Mouse (Mus musculus) limb, embryonic 10.5 days (tissue): ENCODE results near the gene Tsr1. TPM values are rescaled to one million over a fixed set of nuclear protein-coding genes. Genes with fewer than 3 reads are reported as not detected.
A peak's percentile ranks its signal among the peaks of the same experiment; 100 is the strongest.

ENCODE experiments used
- DNase-seq: peaks from one replicate; pipeline ENCODE4 v3.0.0-alpha.2; 2017; ENCODE audit warnings: low spot score
- H3K27ac ChIP-seq: fragments of 300-500 bp; sonication (generic); 2 replicates; pipeline ENCODE4 v1.5.1; 2016; ENCODE audit warnings: mild to moderate bottlenecking
- H3K27me3 ChIP-seq: fragments of 300-500 bp; sonication (generic); 2 replicates; pipeline ENCODE4 v1.6.1; 2016; ENCODE audit warnings: low read depth, mild to moderate bottlenecking; ENCODE audit not compliant: poor library complexity, severe bottlenecking
- H3K36me3 ChIP-seq: fragments of 300-500 bp; sonication (generic); 2 replicates; pipeline ENCODE4 v1.6.1; 2016; ENCODE audit warnings: mild to moderate bottlenecking, moderate library complexity
- H3K4me1 ChIP-seq: fragments of 300-500 bp; sonication (generic); 2 replicates; pipeline ENCODE4 v1.6.1; 2016
- H3K4me3 ChIP-seq: fragments of 300-500 bp; sonication (generic); 2 replicates; pipeline ENCODE4 v1.5.1; 2016; ENCODE audit warnings: mild to moderate bottlenecking, moderate library complexity
- H3K9me3 ChIP-seq: fragments of 300-500 bp; sonication (generic); replicated peaks from 2 replicates; pipeline ENCODE4 v1.6.1; 2016; ENCODE audit warnings: mild to moderate bottlenecking
- WGBS: fragments of 180-500 bp; shearing (Covaris S2); methylation state at CpG from one replicate; pipeline ENCODE4 v1.1.7; 2016; 5-methylcytosine and 5-hydroxymethylcytosine counted together
- polyA plus RNA-seq: library from polyadenylated mRNA; unstranded; fragments of >200 nt; fragmentation: Nextera tagmentation; extraction: Ambion mirVana; gene quantifications from 2 replicates; pipeline ENCODE4 v1.2.1, GENCODE M21; 2016

Tsr1 gene
- polyA plus RNA-seq, 1 experiment from 2014 or later = 55.3 TPM

GRCm38 (mm10) chr11:74870991-74871622 lies 26.8 kb upstream of the Tsr1 start:
- Histone ChIP-seq H3K27me3 (no peaks in the 10 kb centered on the region), H3K9me3 (no peaks in the 10 kb centered on the region), H3K4me1 (peaks cover 12% of the 10 kb centered on the region), H3K4me3 (no peak overlapping the region), H3K36me3 (no peaks in the 10 kb centered on the region), H3K27ac (no peak overlapping the region)
- no peak for DNase-seq
- 44% methylated on average over 12 of the region's 12 CpGs for WGBS

- Histone ChIP-seq H3K36me3 (no peaks in the 10 kb centered on the region), H3K4me3 (no peak overlapping the region), H3K27me3 (no peaks in the 10 kb centered on the region), H3K9me3 (no peaks in the 10 kb centered on the region), H3K4me1 (peaks cover 26% of the 10 kb centered on the region), H3K27ac (0 out of 2 replicates have a peak overlapping the region, but pooled peaks have one; percentile 9)
- WGBS = 57% methylated on average over 3 of the region's 3 CpGs
- no peak for DNase-seq
Measured at GRCm38 (mm10) chr11:74874630-74875029, 23.2 kb upstream of the Tsr1 start.

- peaks cover 20% of the 10 kb centered on the region for H3K4me1 ChIP-seq
- no peaks in the 10 kb centered on the region for H3K36me3 ChIP-seq
- no peaks in the 10 kb centered on the region for H3K27me3 ChIP-seq
- H3K27ac ChIP-seq = no peak overlapping the region; the same call in 1 of the 2 replicates
- no peak overlapping the region; the same call in 1 of the 2 replicates for H3K4me3 ChIP-seq
- 4% methylated on average over 9 of the region's 9 CpGs for WGBS
- DNase-seq = peak; percentile 62
- no peaks in the 10 kb centered on the region for H3K9me3 ChIP-seq
Measured at GRCm38 (mm10) chr11:74876801-74877200, 21.1 kb upstream of the Tsr1 start.

- no peak for DNase-seq
- Histone ChIP-seq H3K4me3 (no peak overlapping the region), H3K27me3 (no peaks in the 10 kb centered on the region), H3K27ac (no peak overlapping the region), H3K4me1 (peaks cover 14% of the 10 kb centered on the region), H3K36me3 (peaks cover 10% of the 10 kb centered on the region; the same call in 1 of the 2 replicates), H3K9me3 (no peaks in the 10 kb centered on the region)
- WGBS = 91% methylated on average over 9 of the region's 9 CpGs
Measured at GRCm38 (mm10) chr11:74880999-74881398, 16.9 kb upstream of the Tsr1 start.

- Histone ChIP-seq H3K4me1 (peaks cover 5% of the 10 kb centered on the region), H3K27ac (no peak overlapping the region), H3K36me3 (peaks cover 10% of the 10 kb centered on the region; the same call in 1 of the 2 replicates), H3K27me3 (no peaks in the 10 kb centered on the region), H3K4me3 (no peak overlapping the region), H3K9me3 (no peaks in the 10 kb centered on the region)
- 73% methylated on average over 14 of the region's 14 CpGs for WGBS
- DNase-seq = no peak
Measured at GRCm38 (mm10) chr11:74881979-74882378, 15.9 kb upstream of the Tsr1 start.

GRCm38 (mm10) chr11:74883098-74883497 lies 14.8 kb upstream of the Tsr1 start:
- no peaks in the 10 kb centered on the region for H3K27me3 ChIP-seq
- 94% methylated on average over 10 of the region's 10 CpGs for WGBS
- no peak for DNase-seq

GRCm38 (mm10) chr11:74894619-74895018 lies 3.3 kb upstream of the Tsr1 start:
- 82% methylated on average over 4 of the region's 4 CpGs for WGBS
- peaks cover 28% of the 10 kb centered on the region for H3K4me1 ChIP-seq
- no peak for DNase-seq
- no peaks in the 10 kb centered on the region for H3K27me3 ChIP-seq
- H3K4me3 ChIP-seq = no peak overlapping the region
- H3K27ac ChIP-seq = no peak overlapping the region
- peaks cover 8% of the 10 kb centered on the region for H3K36me3 ChIP-seq
- H3K9me3 ChIP-seq = no peaks in the 10 kb centered on the region

More at GRCm38 (mm10) chr11:74883098-74883497, 14.8 kb upstream of the Tsr1 start:
- Histone ChIP-seq H3K4me3 (no peak overlapping the region), H3K4me1 (no peaks in the 10 kb centered on the region), H3K36me3 (peaks cover 10% of the 10 kb centered on the region; the same call in 1 of the 2 replicates), H3K27ac (no peak overlapping the region), H3K9me3 (no peaks in the 10 kb centered on the region)

- H3K4me1 ChIP-seq = peaks cover 30% of the 10 kb centered on the region
- H3K4me3 ChIP-seq = peak overlapping the region; percentile 82
- 1% methylated on average over 54 of the region's 55 CpGs for WGBS
- H3K9me3 ChIP-seq = no peaks in the 10 kb centered on the region
- DNase-seq = peak; percentile 75
- no peaks in the 10 kb centered on the region for H3K27me3 ChIP-seq
- peak overlapping the region; percentile 88 for H3K27ac ChIP-seq
- peaks cover 24% of the 10 kb centered on the region for H3K36me3 ChIP-seq
Measured at GRCm38 (mm10) chr11:74895980-74896900, 1.6 kb upstream of the Tsr1 start.

GRCm38 (mm10) chr11:74896901-74897677 lies 782 bp upstream of the Tsr1 start, which contains the start of gene Sgsm2:
Gene Sgsm2, minus strand, starts transcription at chr11:74897060.
- H3K27me3 ChIP-seq = no peaks in the 10 kb centered on the region
- H3K4me1 ChIP-seq = peaks cover 30% of the 10 kb centered on the region
- peak within 1 kb of the TSS; percentile 88 for H3K27ac ChIP-seq
- WGBS = under 1% methylated on average over 72 of the region's 74 CpGs
- H3K36me3 ChIP-seq = peaks cover 32% of the 10 kb centered on the region
- DNase-seq = peak; percentile 82
- peak within 1 kb of the TSS; percentile 82 for H3K4me3 ChIP-seq
- H3K9me3 ChIP-seq = no peaks in the 10 kb centered on the region

GRCm38 (mm10) chr11:74898517-74898827 lies 601 bp downstream of the Tsr1 start:
- Histone ChIP-seq H3K4me3 (peak overlapping the region; percentile 82), H3K27me3 (no peaks in the 10 kb centered on the region), H3K4me1 (peaks cover 30% of the 10 kb centered on the region), H3K9me3 (no peaks in the 10 kb centered on the region), H3K27ac (peak overlapping the region; percentile 88), H3K36me3 (peaks cover 46% of the 10 kb centered on the region)
- DNase-seq = no peak
- under 1% methylated on average over 7 of the region's 7 CpGs for WGBS

- no peak overlapping the region for H3K27ac ChIP-seq
- WGBS = 93% methylated on average over 6 of the region's 6 CpGs
- no peak for DNase-seq
- H3K4me3 ChIP-seq = no peak overlapping the region
- H3K27me3 ChIP-seq = no peaks in the 10 kb centered on the region
- H3K36me3 ChIP-seq = peaks cover 77% of the 10 kb centered on the region
- no peaks in the 10 kb centered on the region for H3K9me3 ChIP-seq
- H3K4me1 ChIP-seq = peaks cover 22% of the 10 kb centered on the region
Measured at GRCm38 (mm10) chr11:74901555-74901954, 3.7 kb downstream of the Tsr1 start.

GRCm38 (mm10) chr11:74902416-74902815 lies 4.5 kb downstream of the Tsr1 start:
- Histone ChIP-seq H3K27ac (no peak overlapping the region), H3K4me1 (peaks cover 13% of the 10 kb centered on the region), H3K4me3 (no peak overlapping the region), H3K36me3 (peaks cover 86% of the 10 kb centered on the region), H3K27me3 (no peaks in the 10 kb centered on the region), H3K9me3 (no peaks in the 10 kb centered on the region)
- no peak for DNase-seq
- 92% methylated on average over 5 of the region's 5 CpGs for WGBS
